Mouse (Mus musculus): ENCODE measurements around the gene Ube2q1. TPM values are rescaled to one million over a fixed set of nuclear protein-coding genes. Genes with fewer than 3 reads are reported as not detected.

The Ube2q1 gene
- 13.6 and 15.7 TPM in 2 replicates for polyA plus RNA-seq (2014; fragmentation: Nextera tagmentation; extraction: Ambion mirVana)

DNA sequence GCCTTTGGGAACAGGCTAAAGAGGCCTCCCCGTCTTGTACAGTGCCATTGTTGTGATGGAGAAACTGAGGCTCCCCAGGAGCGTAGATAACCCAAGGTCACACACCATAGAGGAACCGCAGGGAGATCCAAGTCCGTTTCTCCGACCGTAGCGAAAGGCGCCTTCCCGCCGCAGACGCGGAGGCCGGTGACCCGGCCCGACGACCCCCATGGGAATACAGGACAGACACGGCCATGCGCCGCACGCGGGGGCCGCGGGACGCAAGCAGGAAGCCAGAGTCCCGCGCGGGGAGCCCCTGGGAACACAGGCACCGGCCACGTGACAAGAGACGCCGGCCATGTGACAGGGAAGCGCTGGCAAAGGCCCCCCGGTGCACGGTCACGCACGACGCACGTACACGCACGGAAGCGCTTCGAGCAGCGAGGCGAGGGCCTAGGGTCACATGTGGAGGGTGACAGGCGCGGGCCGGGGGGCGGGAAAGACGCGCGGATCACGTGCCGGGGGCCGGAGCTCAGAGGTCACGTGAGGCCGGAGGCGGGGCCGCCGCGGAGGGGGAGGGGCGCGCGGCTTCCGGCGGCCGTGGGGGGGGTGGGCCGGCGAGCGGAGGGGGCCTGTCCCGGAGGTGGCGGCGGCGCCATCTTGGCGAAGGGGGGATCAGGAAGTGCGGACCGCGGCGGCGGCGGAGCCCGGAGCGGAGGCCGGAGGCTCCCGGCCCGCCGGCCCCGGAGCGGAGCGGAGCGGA, at the start of gene Ube2q1:
Gene Ube2q1, plus strand, starts transcription at position 649 of the 742 bp plus-strand sequence.
- Histone ChIP-seq H3K36me3 (ENCODE audit: control insufficient read depth, insufficient read depth, low read length) (peaks cover 25% of the 10 kb centered on the region), H3K9ac (ENCODE audit: low read length) (peak within 1 kb of the TSS; percentile 95), H3K9me3 (ENCODE audit: control insufficient read depth, low read length) (no peaks in the 10 kb centered on the region), H3K4me3 (ENCODE audit: control insufficient read depth in 1 of 2, insufficient read depth in 1 of 2, low read depth in 1 of 2, low read length in 2 of 2) (peak within 1 kb of the TSS; percentile 57 to 73), H3K27ac (replicated peaks in 1 of 2; ENCODE audit: control insufficient read depth in 1 of 2, insufficient read depth in 1 of 2, low read depth in 2 of 2, low read length in 2 of 2) (peak within 1 kb of the TSS; percentile 88 to 96), H3K27me3 (ENCODE audit: control insufficient read depth, insufficient read depth, low read length) (no peaks in the 10 kb centered on the region), H3K4me2 (ENCODE audit: low read length) (peak within 1 kb of the TSS; percentile 84), H3K4me1 (ENCODE audit: control insufficient read depth in 2 of 2, insufficient read depth in 2 of 2, low read length in 2 of 2) (peaks cover 14 to 26% of the 10 kb centered on the region in 2 experiments)
- WGBS = 2% methylated on average over 73 of the region's 90 CpGs
- ATAC-seq (ENCODE audit: insufficient number of reproducible peaks, insufficient read depth, low FRiP score, low read depth) = peak; percentile 94

DNA sequence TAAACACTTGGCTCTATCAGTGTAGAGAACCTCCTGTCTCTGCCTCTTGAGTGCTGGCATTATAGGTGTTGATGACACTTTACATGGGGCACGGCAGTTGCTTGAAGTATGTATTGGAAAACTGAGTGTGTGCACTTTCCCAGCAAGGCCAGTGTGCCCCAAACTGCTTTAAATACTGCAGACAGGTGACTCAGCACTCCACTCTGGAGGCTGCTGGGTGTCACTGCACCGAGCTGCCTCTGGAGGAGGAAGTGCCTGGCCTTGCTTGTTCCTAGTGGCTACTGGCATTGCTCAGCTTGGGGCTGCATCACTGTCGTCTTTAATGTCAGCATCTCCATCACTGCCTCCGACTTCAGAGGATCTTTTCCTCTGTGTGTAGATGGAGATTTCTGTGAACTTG, 46.4 kb upstream of the Ube2q1 start:
- Histone ChIP-seq H3K27me3 (ENCODE audit: control insufficient read depth, insufficient read depth, low read length) (no peaks in the 10 kb centered on the region), H3K9me3 (ENCODE audit: control insufficient read depth, low read length) (no peaks in the 10 kb centered on the region), H3K27ac (replicated peaks in 1 of 2; ENCODE audit: control insufficient read depth in 1 of 2, insufficient read depth in 1 of 2, low read depth in 2 of 2, low read length in 2 of 2) (no peak overlapping the region), H3K4me3 (ENCODE audit: control insufficient read depth in 1 of 2, insufficient read depth in 1 of 2, low read depth in 1 of 2, low read length in 2 of 2) (no peak overlapping the region), H3K36me3 (ENCODE audit: control insufficient read depth, insufficient read depth, low read length) (no peaks in the 10 kb centered on the region), H3K4me1 (ENCODE audit: control insufficient read depth in 2 of 2, insufficient read depth in 2 of 2, low read length in 2 of 2) (peaks cover 6 to 22% of the 10 kb centered on the region in 2 experiments), H3K4me2 (ENCODE audit: low read length) (no peak overlapping the region), H3K9ac (ENCODE audit: low read length) (no peak overlapping the region)
- ATAC-seq (ENCODE audit: insufficient number of reproducible peaks, insufficient read depth, low FRiP score, low read depth) = no peak
- 10% methylated on average over 4 of the region's 4 CpGs for WGBS

DNA sequence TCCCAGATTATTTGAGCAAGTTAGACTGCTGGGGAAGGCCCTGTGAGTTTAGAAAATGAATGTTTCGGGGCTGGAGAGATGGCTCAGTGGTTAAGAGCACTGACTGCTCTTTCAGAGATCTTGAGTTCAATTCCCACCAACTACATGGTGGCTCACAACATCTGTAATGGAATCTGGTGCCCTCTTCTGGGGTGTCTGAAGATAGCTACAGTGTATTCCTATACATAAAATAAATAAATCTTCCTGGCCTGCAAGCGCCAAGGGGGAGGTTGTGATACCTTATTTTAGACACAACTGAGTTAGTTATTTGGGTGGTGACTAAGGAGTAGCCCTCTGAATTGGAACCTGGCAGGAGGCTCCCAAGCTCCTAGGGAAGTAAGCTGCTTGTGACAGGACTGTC, 44.6 kb upstream of the Ube2q1 start:
- no peaks in the 10 kb centered on the region for H3K36me3 ChIP-seq (ENCODE audit: control insufficient read depth, insufficient read depth, low read length)
- peaks cover 6 to 22% of the 10 kb centered on the region in 2 experiments for H3K4me1 ChIP-seq (ENCODE audit: control insufficient read depth in 2 of 2, insufficient read depth in 2 of 2, low read length in 2 of 2)
- no peaks in the 10 kb centered on the region for H3K27me3 ChIP-seq (ENCODE audit: control insufficient read depth, insufficient read depth, low read length)
- no peak for ATAC-seq (ENCODE audit: insufficient number of reproducible peaks, insufficient read depth, low FRiP score, low read depth)
- H3K4me2 ChIP-seq (ENCODE audit: low read length) = no peak overlapping the region
- no peaks in the 10 kb centered on the region for H3K9me3 ChIP-seq (ENCODE audit: control insufficient read depth, low read length)
- H3K27ac ChIP-seq (replicated peaks in 1 of 2; ENCODE audit: control insufficient read depth in 1 of 2, insufficient read depth in 1 of 2, low read depth in 2 of 2, low read length in 2 of 2) = no peak overlapping the region
- H3K9ac ChIP-seq (ENCODE audit: low read length) = no peak overlapping the region
- WGBS = 71% methylated on average over 2 of the region's 2 CpGs
- no peak overlapping the region for H3K4me3 ChIP-seq (ENCODE audit: control insufficient read depth in 1 of 2, insufficient read depth in 1 of 2, low read depth in 1 of 2, low read length in 2 of 2)

DNA sequence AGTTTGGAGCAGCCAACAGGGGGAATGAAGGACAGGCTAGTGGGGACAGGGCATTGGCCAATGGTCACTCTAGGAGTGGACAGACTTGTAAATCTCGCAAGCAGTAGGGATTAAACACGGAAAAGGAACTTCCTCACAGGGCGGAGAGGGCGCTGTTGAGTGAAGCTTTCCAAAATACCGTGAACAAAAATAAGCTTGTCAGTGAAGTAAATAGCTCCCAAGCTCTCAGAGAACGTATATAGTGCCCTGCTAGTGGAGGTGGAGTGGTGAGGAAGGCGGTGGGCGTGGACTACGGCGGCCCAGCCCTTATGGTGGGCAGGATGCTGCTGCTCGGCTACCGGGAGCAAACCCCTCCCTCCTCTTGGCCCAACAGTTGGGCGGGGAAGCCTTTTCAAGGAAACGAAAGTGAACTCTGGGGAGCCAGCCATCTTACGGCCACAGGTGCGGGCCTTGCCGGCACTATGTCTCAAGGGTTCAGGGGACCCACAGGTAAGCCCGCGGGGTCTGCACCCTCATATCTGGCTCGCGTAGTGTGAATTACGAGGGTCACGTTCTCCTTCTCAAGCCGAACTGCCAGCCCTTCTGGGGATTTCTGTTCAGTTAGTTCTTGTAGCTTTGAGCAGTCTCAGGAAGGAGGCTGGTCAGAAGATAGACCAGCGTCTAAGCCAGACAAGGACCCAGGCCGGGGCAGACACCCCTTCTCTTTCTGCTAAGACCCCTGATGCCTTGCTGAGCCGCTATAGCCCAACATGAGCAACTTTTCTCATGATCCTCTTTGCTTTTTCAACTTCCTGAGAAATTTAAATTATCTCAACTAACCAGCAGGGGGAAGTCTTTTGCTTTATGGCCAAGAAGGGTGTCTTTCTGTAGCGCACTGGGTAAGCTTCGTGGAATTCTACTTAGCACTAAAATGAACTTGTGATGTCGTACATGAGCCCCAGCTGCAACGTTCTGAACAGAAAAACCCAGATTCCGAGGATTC, 42.8 kb upstream of the Ube2q1 start:
- peak overlapping the region; percentile 36 to 83 for H3K27ac ChIP-seq (replicated peaks in 1 of 2; ENCODE audit: control insufficient read depth in 1 of 2, insufficient read depth in 1 of 2, low read depth in 2 of 2, low read length in 2 of 2)
- peak overlapping the region; percentile 78 for H3K9ac ChIP-seq (ENCODE audit: low read length)
- H3K36me3 ChIP-seq (ENCODE audit: control insufficient read depth, insufficient read depth, low read length) = 0 out of 2 replicates have a peak, but pooled peaks cover 3% of the 10 kb centered on the region
- H3K9me3 ChIP-seq (ENCODE audit: control insufficient read depth, low read length) = no peaks in the 10 kb centered on the region
- WGBS = 1% methylated on average over 31 of the region's 32 CpGs
- H3K4me2 ChIP-seq (ENCODE audit: low read length) = peak overlapping the region; percentile 73
- no peaks in the 10 kb centered on the region for H3K27me3 ChIP-seq (ENCODE audit: control insufficient read depth, insufficient read depth, low read length)
- peaks cover 6 to 18% of the 10 kb centered on the region in 2 experiments for H3K4me1 ChIP-seq (ENCODE audit: control insufficient read depth in 2 of 2, insufficient read depth in 2 of 2, low read length in 2 of 2)
- ATAC-seq (ENCODE audit: insufficient number of reproducible peaks, insufficient read depth, low FRiP score, low read depth) = peak; percentile 88
- peak overlapping the region; percentile 70 to 76 for H3K4me3 ChIP-seq (ENCODE audit: control insufficient read depth in 1 of 2, insufficient read depth in 1 of 2, low read depth in 1 of 2, low read length in 2 of 2)

DNA sequence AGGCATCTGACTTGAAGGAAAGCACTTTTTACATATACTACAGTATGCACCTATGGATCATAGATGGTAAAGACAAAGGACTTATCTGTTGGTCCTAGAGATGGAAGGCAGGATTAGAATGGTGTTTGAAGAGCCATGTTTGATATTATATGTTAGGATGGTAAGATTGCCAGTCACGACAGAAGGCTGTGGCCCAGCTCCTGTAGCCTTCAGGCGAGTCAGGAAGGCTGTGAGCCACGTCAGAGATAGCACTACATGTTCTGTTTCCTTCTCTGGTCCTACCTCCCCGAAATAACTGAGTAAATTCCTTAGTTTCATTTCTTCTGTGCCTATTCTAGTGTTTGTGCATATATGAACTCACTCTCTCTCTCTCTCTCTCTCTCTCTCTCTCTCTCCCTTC, 41.3 kb upstream of the Ube2q1 start:
- H3K9ac ChIP-seq (ENCODE audit: low read length) = no peak overlapping the region
- peaks cover 8 to 20% of the 10 kb centered on the region in 2 experiments for H3K4me1 ChIP-seq (ENCODE audit: control insufficient read depth in 2 of 2, insufficient read depth in 2 of 2, low read length in 2 of 2)
- no peaks in the 10 kb centered on the region for H3K27me3 ChIP-seq (ENCODE audit: control insufficient read depth, insufficient read depth, low read length)
- no peak for ATAC-seq (ENCODE audit: insufficient number of reproducible peaks, insufficient read depth, low FRiP score, low read depth)
- peaks cover 14% of the 10 kb centered on the region; the same call in 1 of the 2 replicates for H3K36me3 ChIP-seq (ENCODE audit: control insufficient read depth, insufficient read depth, low read length)
- WGBS = 72% methylated on average over 4 of the region's 4 CpGs
- no peak overlapping the region for H3K4me3 ChIP-seq (ENCODE audit: control insufficient read depth in 1 of 2, insufficient read depth in 1 of 2, low read depth in 1 of 2, low read length in 2 of 2)
- no peaks in the 10 kb centered on the region for H3K9me3 ChIP-seq (ENCODE audit: control insufficient read depth, low read length)
- H3K4me2 ChIP-seq (ENCODE audit: low read length) = peak overlapping the region; percentile 73; the same call in 1 of the 2 replicates
- H3K27ac ChIP-seq (replicated peaks in 1 of 2; ENCODE audit: control insufficient read depth in 1 of 2, insufficient read depth in 1 of 2, low read depth in 2 of 2, low read length in 2 of 2) = no peak overlapping the region

DNA sequence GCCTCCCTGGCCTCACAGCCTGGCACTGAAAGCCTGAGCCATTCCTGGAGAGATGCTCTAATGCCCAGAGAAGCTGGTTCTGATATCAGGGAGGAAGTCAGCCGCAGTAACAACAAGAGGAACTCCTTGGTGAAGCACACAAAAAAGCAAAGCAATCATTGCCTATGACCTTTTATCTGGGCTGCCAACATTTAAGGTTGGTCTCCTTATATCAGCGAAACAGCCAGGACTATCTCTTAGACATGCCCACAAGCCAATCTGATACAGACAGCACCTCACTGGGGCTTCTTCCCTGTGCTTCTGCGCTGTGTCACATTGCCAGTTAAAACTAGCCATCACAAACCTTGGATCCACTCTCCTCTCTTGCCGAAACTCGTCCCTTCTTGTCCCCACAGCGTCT, 34.9 kb upstream of the Ube2q1 start:
- Histone ChIP-seq H3K9ac (ENCODE audit: low read length) (no peak overlapping the region), H3K36me3 (ENCODE audit: control insufficient read depth, insufficient read depth, low read length) (peaks cover 75% of the 10 kb centered on the region), H3K4me3 (ENCODE audit: control insufficient read depth in 1 of 2, insufficient read depth in 1 of 2, low read depth in 1 of 2, low read length in 2 of 2) (no peak overlapping the region), H3K4me1 (ENCODE audit: control insufficient read depth in 2 of 2, insufficient read depth in 2 of 2, low read length in 2 of 2) (peaks cover 2 to 6% of the 10 kb centered on the region in 2 experiments; a peak in 1 of 4 replicates), H3K4me2 (ENCODE audit: low read length) (no peak overlapping the region), H3K27me3 (ENCODE audit: control insufficient read depth, insufficient read depth, low read length) (no peaks in the 10 kb centered on the region), H3K27ac (replicated peaks in 1 of 2; ENCODE audit: control insufficient read depth in 1 of 2, insufficient read depth in 1 of 2, low read depth in 2 of 2, low read length in 2 of 2) (no peak overlapping the region), H3K9me3 (ENCODE audit: control insufficient read depth, low read length) (no peaks in the 10 kb centered on the region)
- 89% methylated on average over 6 of the region's 6 CpGs for WGBS
- no peak for ATAC-seq (ENCODE audit: insufficient number of reproducible peaks, insufficient read depth, low FRiP score, low read depth)

DNA sequence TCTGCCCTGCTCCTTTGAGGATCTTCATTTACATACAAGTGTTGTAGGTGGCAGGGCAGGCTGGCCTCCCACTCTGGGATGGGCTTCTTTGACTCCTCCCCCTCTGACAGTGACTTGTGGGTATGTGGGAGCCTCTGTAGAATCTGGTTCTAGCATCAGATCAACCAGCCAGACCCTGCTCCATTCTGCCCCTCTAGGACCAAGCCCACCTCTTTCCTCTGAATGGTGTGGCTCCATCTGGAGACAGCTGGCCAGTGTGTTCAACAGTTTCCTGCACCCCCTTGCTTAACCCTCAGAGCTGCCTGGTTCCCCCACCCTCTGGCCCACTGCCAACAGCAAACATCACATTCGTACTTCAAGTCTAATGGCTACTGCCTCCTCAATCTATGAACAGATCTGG, 21.1 kb upstream of the Ube2q1 start:
- no peaks in the 10 kb centered on the region for H3K4me1 ChIP-seq (ENCODE audit: control insufficient read depth in 2 of 2, insufficient read depth in 2 of 2, low read length in 2 of 2)
- no peak overlapping the region for H3K4me3 ChIP-seq (ENCODE audit: control insufficient read depth in 1 of 2, insufficient read depth in 1 of 2, low read depth in 1 of 2, low read length in 2 of 2)
- H3K9ac ChIP-seq (ENCODE audit: low read length) = no peak overlapping the region
- WGBS = 40% methylated on average over 1 of the region's 1 CpGs
- no peak overlapping the region for H3K4me2 ChIP-seq (ENCODE audit: low read length)
- H3K27ac ChIP-seq (replicated peaks in 1 of 2; ENCODE audit: control insufficient read depth in 1 of 2, insufficient read depth in 1 of 2, low read depth in 2 of 2, low read length in 2 of 2) = no peak overlapping the region
- no peaks in the 10 kb centered on the region for H3K9me3 ChIP-seq (ENCODE audit: control insufficient read depth, low read length)
- peaks cover 46% of the 10 kb centered on the region for H3K36me3 ChIP-seq (ENCODE audit: control insufficient read depth, insufficient read depth, low read length)
- ATAC-seq (ENCODE audit: insufficient number of reproducible peaks, insufficient read depth, low FRiP score, low read depth) = no peak
- H3K27me3 ChIP-seq (ENCODE audit: control insufficient read depth, insufficient read depth, low read length) = no peaks in the 10 kb centered on the region
